Mouse (Mus musculus) G1E (cell line): ENCODE data around the gene Slc35f6.

Experiments used
- CTCF ChIP-seq: IDR thresholded peaks from 2 replicates; pipeline ENCODE4 v1.5.1; 2012; ENCODE audit warnings: low read depth, low read length, inconsistent platforms, mixed read lengths
- GATA1 ChIP-seq: IDR thresholded peaks from 2 replicates; pipeline ENCODE4 v1.6.1; 2012; ENCODE audit warnings: borderline replicate concordance, low read length, inconsistent platforms, mixed read lengths
- GATA2 ChIP-seq: IDR thresholded peaks from 2 replicates; pipeline ENCODE4 v1.6.1; 2012; ENCODE audit warnings: low read depth, low read length, inconsistent platforms, borderline replicate concordance
- POLR2AphosphoS5 ChIP-seq: IDR thresholded peaks from 2 replicates; pipeline ENCODE4 v1.6.1; 2012; ENCODE audit warnings: low read depth, low read length, inconsistent platforms; ENCODE audit not compliant: insufficient replicate concordance
- TAL1 ChIP-seq: conservative IDR thresholded peaks from 2 replicates; pipeline ENCODE4 v1.6.1; 2012; ENCODE audit warnings: low read depth, low read length, inconsistent platforms, mixed read lengths

DNA sequence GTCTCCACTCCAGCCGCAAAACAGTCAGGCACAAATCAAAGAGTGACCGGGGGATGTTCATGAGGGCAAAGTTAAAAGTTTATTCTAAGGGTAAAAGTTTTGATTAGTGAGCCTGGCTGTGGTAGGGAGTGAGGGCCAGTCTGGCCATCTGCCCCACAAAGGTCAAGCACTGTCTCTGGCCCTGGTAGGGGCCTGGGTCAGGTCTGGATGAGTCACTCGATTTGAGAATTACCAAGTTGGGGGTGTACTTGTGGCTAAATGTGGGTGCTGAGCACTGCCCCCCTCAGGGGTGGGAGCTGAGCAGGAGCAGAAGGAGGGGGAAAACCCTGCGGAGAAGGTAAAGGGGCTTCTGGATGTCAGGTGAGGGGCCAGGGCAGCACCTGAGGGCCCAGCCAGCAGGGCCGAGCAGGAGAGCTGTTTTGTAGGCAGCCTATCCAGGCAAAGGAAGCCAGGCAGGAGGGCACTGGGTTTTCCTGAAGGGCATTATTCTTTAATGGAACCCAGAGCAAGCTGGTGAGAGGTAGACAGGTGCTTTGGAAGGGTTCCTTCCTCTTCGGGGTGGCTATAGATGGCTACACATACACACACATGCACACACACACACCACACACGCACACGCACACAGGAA, 29.2 kb upstream of the Slc35f6 start:
- TF ChIP-seq GATA1 (no peak), CTCF (no peak), TAL1 (no peak), GATA2 (no peak), POLR2AphosphoS5 (no peak)
